Mouse (Mus musculus): ENCODE data around the gene Igdcc4. TPM values are rescaled to one million over a fixed set of nuclear protein-coding genes. Genes with fewer than 3 reads are reported as not detected.

Gene Igdcc4
- polyA plus RNA-seq, 1 experiment from 2014 or later: 10.9 TPM

DNA sequence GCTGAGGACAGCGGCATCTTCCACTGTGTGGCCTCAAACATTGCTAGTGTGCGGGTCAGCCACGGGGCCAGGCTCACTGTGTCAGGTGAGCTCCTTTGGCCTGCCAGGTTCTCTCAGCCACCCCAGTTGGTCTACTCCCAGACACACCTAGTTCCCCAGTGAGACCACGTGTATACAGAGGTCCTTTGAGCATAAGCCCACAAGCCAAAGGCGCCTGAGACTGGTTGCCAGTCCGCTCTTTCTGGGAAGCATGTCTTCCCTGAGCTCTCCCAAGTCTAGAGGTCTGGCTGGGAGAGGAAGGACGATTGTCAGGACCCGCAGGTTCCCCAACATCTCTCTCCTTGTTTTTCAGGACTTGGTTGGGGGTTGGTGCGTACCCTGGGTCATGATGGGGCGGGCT, 76.6 kb downstream of the Igdcc4 start:
- Histone ChIP-seq H3K4me2 (replicated peaks; ENCODE audit: low read depth, low read length) (peak overlapping the region; percentile 43; the same call in 1 of the 2 replicates), H3K4me3 (ENCODE audit: low read length) (no peak overlapping the region), H3K36me3 (ENCODE audit: insufficient read depth, low read length) (no peaks in the 10 kb centered on the region), H3K9ac (replicated peaks; ENCODE audit: low read length) (no peak overlapping the region), H3K9me3 (ENCODE audit: low read length) (no peaks in the 10 kb centered on the region), H3K27ac (ENCODE audit: low read length) (no peak overlapping the region), H3K27me3 (ENCODE audit: insufficient read depth, low read length) (peaks cover 6% of the 10 kb centered on the region; the same call in 1 of the 2 replicates), H3K4me1 (ENCODE audit: insufficient read depth, low read length) (peaks cover 46% of the 10 kb centered on the region)
- ATAC-seq (ENCODE audit: low FRiP score, low TSS enrichment): no peak
- 70% methylated on average over 10 of the region's 10 CpGs for WGBS

DNA sequence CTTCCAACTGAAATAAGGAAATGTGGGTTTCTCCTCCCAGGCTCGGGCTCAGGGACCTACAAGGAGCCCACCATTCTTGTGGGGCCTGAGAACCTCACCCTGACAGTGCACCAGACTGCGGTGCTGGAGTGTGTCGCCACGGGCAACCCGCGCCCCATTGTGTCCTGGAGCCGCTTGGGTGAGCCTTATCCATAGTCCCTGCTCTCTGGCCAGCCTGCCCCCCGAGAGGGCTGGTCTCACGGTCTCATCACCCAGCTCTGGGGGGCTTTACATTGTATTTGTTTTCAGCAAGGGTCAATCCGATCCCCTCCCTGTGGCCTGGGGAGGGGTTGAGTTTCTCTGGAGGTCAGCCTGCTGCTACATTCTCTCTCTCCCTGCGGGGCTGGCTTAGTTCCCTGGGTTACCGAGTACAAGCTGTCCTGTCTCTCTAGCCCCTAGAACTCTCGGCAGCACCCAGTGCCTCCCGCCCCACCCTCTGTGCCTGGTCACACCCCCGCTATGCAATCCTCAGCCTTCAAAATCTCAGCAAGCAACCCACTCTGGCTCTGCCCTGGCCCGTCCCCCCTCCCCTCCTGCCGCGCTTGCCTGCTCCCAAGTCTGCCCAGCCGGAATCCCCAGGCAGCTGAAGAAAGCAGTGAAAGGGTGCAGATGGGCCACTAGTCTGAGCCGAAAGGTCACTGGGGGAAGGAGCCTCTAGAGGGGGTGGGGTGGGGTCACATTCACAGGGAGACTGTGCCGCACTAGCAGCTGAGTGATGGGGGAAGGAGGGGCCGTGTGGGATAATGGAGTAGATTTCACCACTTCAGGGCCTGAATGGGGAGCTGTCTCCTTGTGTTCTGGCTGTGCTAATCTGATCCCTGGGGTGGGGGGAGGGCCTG, 77.3 kb downstream of the Igdcc4 start:
- Histone ChIP-seq H3K4me3 (ENCODE audit: low read length) (0 out of 2 replicates have a peak overlapping the region, but pooled peaks have one; percentile 3), H3K27ac (ENCODE audit: low read length) (0 out of 2 replicates have a peak overlapping the region, but pooled peaks have one; percentile 29), H3K9ac (replicated peaks; ENCODE audit: low read length) (peak overlapping the region; percentile 50; the same call in 1 of the 2 replicates), H3K36me3 (ENCODE audit: insufficient read depth, low read length) (no peaks in the 10 kb centered on the region), H3K4me2 (replicated peaks; ENCODE audit: low read depth, low read length) (peak overlapping the region; percentile 43), H3K27me3 (ENCODE audit: insufficient read depth, low read length) (peaks cover 6% of the 10 kb centered on the region; the same call in 1 of the 2 replicates), H3K4me1 (ENCODE audit: insufficient read depth, low read length) (peaks cover 46% of the 10 kb centered on the region), H3K9me3 (ENCODE audit: low read length) (no peaks in the 10 kb centered on the region)
- 14% methylated on average over 22 of the region's 22 CpGs for WGBS
- ATAC-seq (ENCODE audit: low FRiP score, low TSS enrichment): peak; percentile 77

DNA sequence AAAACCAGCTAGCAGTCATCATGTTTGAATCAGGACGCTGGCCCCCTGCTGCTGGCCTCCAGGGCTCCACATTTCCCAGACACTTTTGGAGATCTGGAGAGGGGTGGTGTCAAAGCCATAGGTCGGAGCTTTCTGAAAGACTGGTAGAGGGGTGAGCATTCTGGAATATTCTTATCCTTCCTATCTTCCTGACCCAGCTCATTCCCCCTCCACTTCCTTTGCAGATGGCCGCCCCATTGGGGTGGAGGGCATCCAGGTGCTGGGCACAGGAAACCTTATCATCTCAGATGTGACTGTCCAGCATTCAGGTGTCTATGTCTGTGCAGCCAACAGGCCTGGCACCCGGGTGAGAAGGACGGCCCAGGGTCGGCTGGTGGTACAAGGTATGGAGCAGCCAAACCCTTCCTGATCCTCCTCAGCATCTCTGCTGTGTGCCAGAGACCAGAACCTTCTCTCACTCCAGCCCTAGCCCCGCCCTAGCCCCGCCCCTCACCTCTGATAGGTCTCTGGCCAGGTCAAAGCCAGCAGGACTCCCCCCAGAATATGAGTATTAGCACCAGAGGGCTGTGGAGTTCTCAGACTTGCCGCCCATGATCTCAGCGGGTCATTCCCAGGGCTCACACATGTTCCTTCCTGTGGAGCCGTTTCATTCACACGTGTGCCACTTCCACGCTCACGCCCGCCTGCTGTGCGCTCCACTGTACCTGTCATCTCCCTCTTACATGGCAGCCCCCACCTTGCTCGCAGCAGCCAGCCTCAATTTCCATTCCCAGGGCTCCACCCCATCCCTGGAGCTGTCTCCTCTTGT, 78.7 kb downstream of the Igdcc4 start:
- Histone ChIP-seq H3K4me2 (replicated peaks; ENCODE audit: low read depth, low read length) (peak overlapping the region; percentile 35), H3K4me3 (ENCODE audit: low read length) (no peak overlapping the region), H3K27me3 (ENCODE audit: insufficient read depth, low read length) (peaks cover 6% of the 10 kb centered on the region; the same call in 1 of the 2 replicates), H3K4me1 (ENCODE audit: insufficient read depth, low read length) (peaks cover 46% of the 10 kb centered on the region), H3K36me3 (ENCODE audit: insufficient read depth, low read length) (0 out of 2 replicates have a peak, but pooled peaks cover 4% of the 10 kb centered on the region), H3K9ac (replicated peaks; ENCODE audit: low read length) (no peak overlapping the region), H3K27ac (ENCODE audit: low read length) (no peak overlapping the region), H3K9me3 (ENCODE audit: low read length) (no peaks in the 10 kb centered on the region)
- 24% methylated on average over 17 of the region's 17 CpGs for WGBS
- ATAC-seq (ENCODE audit: low FRiP score, low TSS enrichment): no peak

Other genes starting within 250 kb of the Igdcc4 start
- gene Slc24a1, start 149.9 kb upstream of the Igdcc4 start, polyA plus RNA-seq (2015; fragmentation: Nextera tagmentation; extraction: Ambion mirVana): 0.08 TPM in 1 of 2 replicates, not detected in the other
- 59.8 and 66.8 TPM in 2 replicates for gene Ints14, start 140.6 kb upstream of the Igdcc4 start, polyA plus RNA-seq (2015; fragmentation: Nextera tagmentation; extraction: Ambion mirVana)
- 91.8 and 97.9 TPM in 2 replicates for gene Hacd3, start 79.8 kb upstream of the Igdcc4 start, polyA plus RNA-seq (2015; fragmentation: Nextera tagmentation; extraction: Ambion mirVana)
- 37.7 and 39.5 TPM in 2 replicates for gene Dpp8, start 69.1 kb upstream of the Igdcc4 start, polyA plus RNA-seq (2015; fragmentation: Nextera tagmentation; extraction: Ambion mirVana)
- gene Igdcc3, start 39.7 kb downstream of the Igdcc4 start, polyA plus RNA-seq (2015; fragmentation: Nextera tagmentation; extraction: Ambion mirVana): 3.2 and 3.3 TPM in 2 replicates
- gene Parp16, start 93.9 kb downstream of the Igdcc4 start, polyA plus RNA-seq (2015; fragmentation: Nextera tagmentation; extraction: Ambion mirVana): 7.4 and 8.6 TPM in 2 replicates
- 0.76 and 0.82 TPM in 2 replicates for gene Cilp, start 163.7 kb downstream of the Igdcc4 start, polyA plus RNA-seq (2015; fragmentation: Nextera tagmentation; extraction: Ambion mirVana)
- gene Clpx, start 192.8 kb downstream of the Igdcc4 start, polyA plus RNA-seq (2015; fragmentation: Nextera tagmentation; extraction: Ambion mirVana): 54.5 and 56.7 TPM in 2 replicates
- 4.9 and 6.1 TPM in 2 replicates for gene Pdcd7, start 244.6 kb downstream of the Igdcc4 start, polyA plus RNA-seq (2015; fragmentation: Nextera tagmentation; extraction: Ambion mirVana)